Mouse (Mus musculus) cerebellum, adult 18-20 months (tissue): ENCODE data around the gene Fam53b.

Source experiments
- DNase-seq, 2 experiments: peaks; one replicate each; pipeline ENCODE4 v3.0.0; 2021

Fam53b gene

GRCm38 (mm10) chr7:132765629-132766186 is 48.0 kb downstream of the Fam53b start:
- no peak for DNase-seq

GRCm38 (mm10) chr7:132764896-132765491 is 48.7 kb downstream of the Fam53b start:
- DNase-seq: no peak

- DNase-seq: no peak
Observed at GRCm38 (mm10) chr7:132764314-132764713, 49.4 kb downstream of the Fam53b start.

GRCm38 (mm10) chr7:132763911-132764310 is 49.8 kb downstream of the Fam53b start:
- no peak for DNase-seq

- no peak for DNase-seq
Observed at GRCm38 (mm10) chr7:132763351-132763750, 50.3 kb downstream of the Fam53b start.

GRCm38 (mm10) chr7:132761409-132761808 is 52.3 kb downstream of the Fam53b start:
- no peak for DNase-seq

- DNase-seq: no peak
Observed at GRCm38 (mm10) chr7:132760589-132761180, 53.0 kb downstream of the Fam53b start.

GRCm38 (mm10) chr7:132759926-132760325 is 53.8 kb downstream of the Fam53b start:
- peak; percentile 77 to 84 for DNase-seq

- peak; percentile 49 to 64 for DNase-seq
Observed at GRCm38 (mm10) chr7:132759405-132759891, 54.2 kb downstream of the Fam53b start.

GRCm38 (mm10) chr7:132758875-132759274 is 54.8 kb downstream of the Fam53b start:
- DNase-seq: peak; percentile 54 to 72

GRCm38 (mm10) chr7:132756325-132756724 is 57.4 kb downstream of the Fam53b start:
- DNase-seq: no peak

- DNase-seq: peak; percentile 46 to 59
Observed at GRCm38 (mm10) chr7:132754389-132754750, 59.3 kb downstream of the Fam53b start.

- DNase-seq: peak in 1 of 2 experiments; percentile 50
Observed at GRCm38 (mm10) chr7:132753518-132754388, 59.9 kb downstream of the Fam53b start.

GRCm38 (mm10) chr7:132751716-132752115 is 62.0 kb downstream of the Fam53b start:
- no peak for DNase-seq

GRCm38 (mm10) chr7:132749504-132749903 is 64.2 kb downstream of the Fam53b start:
- DNase-seq: no peak

GRCm38 (mm10) chr7:132748076-132748769 is 65.5 kb downstream of the Fam53b start:
- DNase-seq: no peak

- DNase-seq: peak; percentile 69 to 71
Observed at GRCm38 (mm10) chr7:132747096-132747495, 66.6 kb downstream of the Fam53b start.

GRCm38 (mm10) chr7:132742912-132743311 is 70.8 kb downstream of the Fam53b start:
- DNase-seq: no peak

GRCm38 (mm10) chr7:132739829-132740228 is 73.9 kb downstream of the Fam53b start:
- DNase-seq: no peak

- DNase-seq: peak; percentile 72 to 74
Observed at GRCm38 (mm10) chr7:132738844-132739243, 74.8 kb downstream of the Fam53b start.

- peak; percentile 75 to 76 for DNase-seq
Observed at GRCm38 (mm10) chr7:132736099-132736862, 77.4 kb downstream of the Fam53b start.

- no peak for DNase-seq
Observed at GRCm38 (mm10) chr7:132735145-132735544, 78.5 kb downstream of the Fam53b start.
